Mouse (Mus musculus) heart, embryonic 16.5 days (tissue): Measurements from ENCODE around the gene Gm5169. TPM values are rescaled to one million over a fixed set of nuclear protein-coding genes. Genes with fewer than 3 reads are reported as not detected.
"Not testable (repeated sequence)": the region's sequence is repeated elsewhere in the genome, so short reads cannot be mapped to it uniquely, and the experiment has no call there.

Experiments used
- ATAC-seq: fragments of 200-750 bp; cut with Nextera tagmentation; replicated peaks from 2 replicates; pipeline ENCODE4 v1.8.0; 2017; ENCODE audit warnings: moderate number of reproducible peaks; ENCODE audit not compliant: insufficient read depth, low FRiP score; ENCODE audit errors: extremely low read depth
- H3K27ac ChIP-seq: fragments of 300-500 bp; sonication (generic); 2 replicates; pipeline ENCODE4 v1.5.1; 2014; ENCODE audit warnings: mild to moderate bottlenecking, low read length, control low read depth, moderate library complexity
- H3K27me3 ChIP-seq: fragments of 300-500 bp; sonication (generic); 2 replicates; pipeline ENCODE4 v1.6.1; 2014; ENCODE audit warnings: low read length, mixed read lengths; ENCODE audit not compliant: control insufficient read depth, insufficient read depth
- H3K36me3 ChIP-seq: fragments of 300-500 bp; sonication (generic); 2 replicates; pipeline ENCODE4 v1.6.1; 2014; ENCODE audit not compliant: control insufficient read depth, insufficient read depth
- H3K4me1 ChIP-seq: fragments of 300-500 bp; sonication (generic); 2 replicates; pipeline ENCODE4 v1.6.1; 2014; ENCODE audit warnings: low read length, mixed read lengths; ENCODE audit not compliant: control insufficient read depth, insufficient read depth
- H3K4me2 ChIP-seq: fragments of 300-500 bp; sonication (generic); 2 replicates; pipeline ENCODE4 v1.6.1; 2014; ENCODE audit warnings: low read depth, mild to moderate bottlenecking, control low read depth, low read length
- H3K4me3 ChIP-seq: fragments of 300-500 bp; sonication (generic); 2 replicates; pipeline ENCODE4 v1.5.1; 2014; ENCODE audit warnings: mild to moderate bottlenecking, control low read depth, low read length
- H3K9ac ChIP-seq: fragments of 300-500 bp; sonication (generic); 2 replicates; pipeline ENCODE4 v1.6.1; 2014; ENCODE audit warnings: low read length, control low read depth
- H3K9me3 ChIP-seq: fragments of 300-500 bp; sonication (generic); replicated peaks from 2 replicates; pipeline ENCODE4 v1.6.1; 2016; ENCODE audit warnings: low read length; ENCODE audit not compliant: control insufficient read depth
- WGBS: fragments of 180-500 bp; shearing (Covaris S2); extraction: QIAGEN DNeasy Blood & Tissue Kit; methylation state at CpG from one replicate; pipeline ENCODE4 v1.1.7; 2014; 5-methylcytosine and 5-hydroxymethylcytosine counted together
- polyA plus RNA-seq: library from polyadenylated mRNA; unstranded; fragments of >200 nt; fragmentation: Nextera tagmentation; extraction: Ambion mirVana; gene quantifications from 2 replicates; pipeline ENCODE4 v1.2.1, GENCODE M21; 2015

The Gm5169 gene
- not detected in 2 replicates for polyA plus RNA-seq

DNA sequence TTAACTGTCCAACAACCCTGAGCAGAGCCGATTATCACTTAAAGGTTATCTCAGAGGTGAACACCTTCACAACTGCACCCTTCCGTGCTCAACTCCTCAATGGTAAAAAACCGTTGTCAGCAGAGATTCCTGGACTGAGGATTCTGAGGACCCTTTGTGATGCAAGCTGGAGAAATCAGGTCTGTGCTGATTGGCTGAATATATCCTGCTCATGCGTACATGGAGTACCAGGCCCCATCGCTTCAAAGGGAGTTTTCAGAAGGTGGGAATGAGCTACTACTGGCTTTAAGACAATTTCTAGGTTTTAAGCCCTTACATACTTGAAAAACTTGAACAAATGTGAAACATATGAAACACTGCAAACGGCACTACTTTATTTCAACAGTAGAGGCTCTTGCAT lies at the start of gene Gm5169:
Gene Gm5169, minus strand, starts transcription at position 101 of the 400 bp plus-strand sequence.
- H3K27ac ChIP-seq, H3K4me3 ChIP-seq, H3K9ac ChIP-seq, H3K4me2 ChIP-seq, H3K27me3 ChIP-seq, H3K4me1 ChIP-seq, ATAC-seq, H3K9me3 ChIP-seq, H3K36me3 ChIP-seq: not testable (repeated sequence)
- no CpG with 5 or more reads among the region's 6 CpGs for WGBS

DNA sequence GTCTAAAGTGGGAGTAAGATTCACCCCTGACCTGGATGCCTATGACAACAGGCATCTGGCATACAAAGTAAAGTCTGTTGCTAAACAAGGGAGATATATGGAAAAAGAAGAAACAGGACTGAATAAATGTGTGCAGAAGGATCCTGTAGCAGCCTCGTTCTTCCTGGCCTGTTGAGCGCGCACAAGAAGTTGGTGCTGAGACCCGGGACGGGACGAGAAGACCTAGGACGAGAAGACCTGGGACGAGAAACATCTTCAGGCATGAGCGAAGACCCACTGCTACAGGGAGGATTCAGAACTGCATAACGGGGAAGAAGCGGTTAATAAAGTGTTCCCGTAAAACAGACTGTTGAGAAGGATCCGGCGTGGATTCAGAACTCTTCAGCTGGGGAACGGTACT lies 46.2 kb upstream of the Gm5169 start:
- H3K4me3 ChIP-seq, H3K27me3 ChIP-seq, H3K27ac ChIP-seq, H3K36me3 ChIP-seq, H3K9ac ChIP-seq, ATAC-seq, H3K9me3 ChIP-seq, H3K4me2 ChIP-seq, H3K4me1 ChIP-seq: not testable (repeated sequence)
- 85% methylated on average over 12 of the region's 15 CpGs for WGBS
